Mouse (Mus musculus): ENCODE measurements around the gene Bicra. TPM values are rescaled to one million over a fixed set of nuclear protein-coding genes. Genes with fewer than 3 reads are reported as not detected.

The Bicra gene
- polyA plus RNA-seq, 1 experiment from 2014 or later = 10.3 TPM

DNA sequence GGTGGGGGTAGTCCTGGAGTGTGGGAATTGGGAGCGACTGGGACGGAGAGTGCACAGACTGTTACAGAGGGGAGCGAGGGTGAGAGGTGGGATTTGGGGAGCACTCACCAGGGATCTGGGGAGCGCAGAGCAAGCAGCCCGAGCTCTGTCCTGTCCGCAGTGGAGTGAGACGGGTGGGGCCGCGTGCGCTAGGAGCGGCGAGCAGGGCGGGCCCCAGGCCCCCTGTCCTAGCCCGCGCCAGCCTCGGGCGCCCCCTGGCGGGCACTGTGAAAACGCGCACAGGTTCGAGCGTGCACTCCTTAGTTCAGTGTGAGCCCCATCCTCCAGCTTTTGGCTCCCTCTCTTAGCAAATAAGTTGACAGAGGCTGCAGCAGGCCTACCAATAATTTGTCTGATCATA lies 80.4 kb downstream of the Bicra start, which contains the start of gene Ehd2:
Gene Ehd2 (minus strand): TSS at position 256 of the 400 bp plus-strand sequence.
- peak; percentile 78 for ATAC-seq (ENCODE audit: insufficient number of reproducible peaks, low FRiP score, low TSS enrichment, low read depth)
- under 1% methylated on average over 22 of the region's 22 CpGs for WGBS
- no peaks in the 10 kb centered on the region for H3K27me3 ChIP-seq
- peaks cover 18% of the 10 kb centered on the region for H3K36me3 ChIP-seq
- H3K9ac ChIP-seq = peak within 1 kb of the TSS; percentile 57
- H3K9me3 ChIP-seq (replicated peaks) = no peaks in the 10 kb centered on the region
- H3K4me3 ChIP-seq (replicated peaks) = peak within 1 kb of the TSS; percentile 58
- H3K4me1 ChIP-seq = peaks cover 41% of the 10 kb centered on the region
- peak within 1 kb of the TSS; percentile 71 for H3K27ac ChIP-seq (replicated peaks)
- H3K4me2 ChIP-seq (replicated peaks) = peak within 1 kb of the TSS; percentile 55

DNA sequence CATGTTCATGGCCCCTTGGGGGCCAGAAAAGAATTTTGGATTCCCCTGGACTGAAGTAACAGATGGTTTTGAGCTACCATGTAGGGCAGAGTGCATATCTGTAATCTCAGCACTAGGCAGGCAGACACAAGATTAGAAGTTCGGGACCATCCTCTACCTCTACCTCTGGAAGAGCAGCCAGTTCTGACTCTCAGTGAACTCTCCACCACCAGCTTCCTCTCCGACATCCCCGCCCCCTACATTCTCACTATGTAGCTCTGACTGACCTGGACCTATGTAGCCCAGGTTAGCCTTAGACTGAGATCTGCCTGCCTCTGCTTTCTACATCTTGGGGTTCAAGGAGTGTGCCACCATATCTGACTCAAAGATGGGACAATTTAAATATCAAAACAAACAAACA lies 81.2 kb downstream of the Bicra start:
- peak overlapping the region; percentile 58 for H3K4me3 ChIP-seq (replicated peaks)
- H3K36me3 ChIP-seq = peaks cover 10% of the 10 kb centered on the region
- H3K9me3 ChIP-seq (replicated peaks) = no peaks in the 10 kb centered on the region
- H3K4me2 ChIP-seq (replicated peaks) = peak overlapping the region; percentile 55
- H3K27me3 ChIP-seq = no peaks in the 10 kb centered on the region
- no peak for ATAC-seq (ENCODE audit: insufficient number of reproducible peaks, low FRiP score, low TSS enrichment, low read depth)
- H3K27ac ChIP-seq (replicated peaks) = 0 out of 2 replicates have a peak overlapping the region, but pooled peaks have one; percentile 17
- peaks cover 49% of the 10 kb centered on the region for H3K4me1 ChIP-seq
- H3K9ac ChIP-seq = no peak overlapping the region
- 75% methylated on average over 3 of the region's 3 CpGs for WGBS

DNA sequence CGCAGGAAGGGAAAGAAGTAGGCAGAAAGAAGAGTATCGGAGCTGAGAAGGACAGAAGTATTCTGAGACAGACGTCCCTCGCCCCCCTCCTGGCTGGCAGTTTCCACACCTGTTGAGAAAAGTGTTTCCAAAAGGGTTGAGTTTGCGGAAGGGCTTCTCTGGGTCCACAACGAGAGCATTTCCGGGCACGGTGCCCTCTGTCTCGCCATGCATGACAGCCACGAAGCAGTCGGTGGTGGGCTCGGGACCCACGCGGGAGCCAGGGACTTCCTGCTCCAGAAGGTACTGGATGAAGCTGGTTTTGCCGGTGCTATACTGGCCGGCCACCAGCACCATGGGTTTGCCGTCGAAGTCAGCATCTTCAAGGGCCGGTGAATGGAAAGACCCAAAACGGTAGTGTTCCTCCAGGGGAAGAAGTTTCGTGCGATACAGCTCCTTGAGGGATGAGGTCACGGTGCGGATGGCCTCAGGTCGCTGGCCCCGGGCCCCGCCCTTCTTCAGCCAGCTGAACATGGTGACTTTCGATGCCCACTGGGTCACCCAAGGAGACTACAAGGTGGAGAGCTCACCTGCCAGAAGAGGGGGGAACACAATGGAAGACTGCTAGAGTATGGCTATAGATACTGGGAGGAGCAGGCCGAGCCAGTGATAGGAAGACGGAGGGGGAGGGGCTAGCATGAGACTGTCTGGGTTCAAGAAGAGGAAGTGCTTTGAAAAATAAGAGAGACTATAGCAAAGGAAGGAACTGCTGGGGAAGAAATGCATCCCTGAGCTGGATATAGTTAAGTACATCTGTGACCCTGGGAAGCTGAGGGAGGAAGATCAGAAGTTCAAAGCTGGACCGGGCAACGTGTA lies 83.7 kb downstream of the Bicra start:
- H3K27me3 ChIP-seq = no peaks in the 10 kb centered on the region
- no peak overlapping the region; the same call in 1 of the 2 replicates for H3K4me3 ChIP-seq (replicated peaks)

DNA sequence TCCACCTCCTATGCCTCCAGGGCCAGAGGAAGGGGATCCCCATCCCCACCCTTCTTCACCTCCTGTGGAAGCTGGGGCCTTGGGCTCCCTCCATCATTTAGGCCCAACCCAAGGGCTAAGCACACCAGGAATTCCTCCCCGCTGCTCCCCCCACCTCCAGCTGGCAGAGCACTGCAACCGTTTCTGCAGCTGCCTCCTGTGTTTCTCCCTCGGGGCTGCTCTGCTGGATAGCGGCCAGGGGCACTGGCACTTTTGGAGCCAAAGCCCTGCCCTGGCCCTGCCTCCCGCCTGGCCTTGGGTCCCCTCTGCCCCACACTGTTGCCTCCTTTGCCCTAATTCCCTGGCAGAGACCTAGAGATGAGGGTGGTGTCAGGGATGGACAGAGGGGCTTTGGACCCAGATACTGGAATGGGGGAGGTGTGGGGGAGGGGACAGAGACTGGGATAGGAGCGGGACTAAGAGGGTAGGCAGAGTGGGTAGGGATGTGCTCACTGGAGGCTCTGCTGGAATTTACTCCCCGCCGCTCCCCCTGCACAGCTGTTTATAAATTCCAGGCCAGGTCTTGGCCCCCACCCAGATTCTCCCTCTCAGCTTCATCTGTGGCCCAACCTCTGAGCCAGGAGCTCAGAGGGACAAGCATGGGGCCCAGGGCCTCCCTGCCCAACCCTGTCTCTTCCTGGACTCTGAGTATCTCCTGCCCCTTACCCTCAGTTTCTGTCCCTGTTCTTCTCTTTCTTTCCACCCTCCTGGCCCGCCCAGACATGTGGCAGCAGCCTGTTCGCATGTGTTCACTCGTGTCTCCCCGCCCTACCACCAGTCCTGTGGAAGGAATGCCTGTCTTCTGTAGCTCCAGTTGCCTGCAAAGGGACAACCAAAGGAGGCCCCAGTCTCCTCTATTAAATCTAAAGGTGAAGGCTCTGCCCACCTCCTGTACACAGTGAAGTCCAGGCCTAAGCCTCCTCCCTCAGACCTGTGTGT lies 85.1 kb downstream of the Bicra start:
- peak overlapping the region; percentile 44 for H3K4me2 ChIP-seq (replicated peaks)
- H3K27me3 ChIP-seq = no peaks in the 10 kb centered on the region
- peak overlapping the region; percentile 95 for H3K27ac ChIP-seq (replicated peaks)
- H3K9me3 ChIP-seq (replicated peaks) = no peaks in the 10 kb centered on the region
- peaks cover 58% of the 10 kb centered on the region for H3K4me1 ChIP-seq
- no peak overlapping the region for H3K9ac ChIP-seq
- H3K36me3 ChIP-seq = peaks cover 34% of the 10 kb centered on the region
- ATAC-seq (ENCODE audit: insufficient number of reproducible peaks, low FRiP score, low TSS enrichment, low read depth) = peak; percentile 83
- H3K4me3 ChIP-seq (replicated peaks) = peak overlapping the region; percentile 16
- WGBS = 6% methylated on average over 12 of the region's 12 CpGs

More for the DNA sequence above, 83.7 kb downstream of the Bicra start:
- WGBS = 72% methylated on average over 32 of the region's 32 CpGs
- H3K27ac ChIP-seq (replicated peaks) = peak overlapping the region; percentile 95
- H3K9ac ChIP-seq = no peak overlapping the region; the same call in 1 of the 2 replicates
- H3K4me2 ChIP-seq (replicated peaks) = peak overlapping the region; percentile 31
- H3K36me3 ChIP-seq = peaks cover 21% of the 10 kb centered on the region
- no peaks in the 10 kb centered on the region for H3K9me3 ChIP-seq (replicated peaks)
- peaks cover 58% of the 10 kb centered on the region for H3K4me1 ChIP-seq
- ATAC-seq (ENCODE audit: insufficient number of reproducible peaks, low FRiP score, low TSS enrichment, low read depth) = no peak

DNA sequence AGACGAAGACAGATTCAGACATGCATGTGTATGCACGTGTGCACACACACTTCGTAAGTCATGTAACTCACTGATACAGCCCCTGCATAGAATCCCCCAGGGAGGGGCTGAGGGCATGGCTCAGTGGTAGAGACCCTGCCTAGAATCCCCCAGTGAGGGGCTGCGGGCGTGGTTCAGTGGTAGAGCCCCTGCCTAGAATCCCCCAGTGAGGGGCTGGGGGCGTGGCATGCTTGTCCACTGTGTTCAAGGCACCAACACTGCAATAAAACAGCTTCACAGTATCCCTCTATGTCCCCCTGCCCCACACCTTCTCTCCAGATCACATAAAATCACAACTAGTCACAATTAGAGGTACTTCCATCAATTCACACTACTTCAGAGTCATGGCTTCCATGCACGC lies 85.9 kb downstream of the Bicra start:
- peaks cover 58% of the 10 kb centered on the region for H3K4me1 ChIP-seq
- no peak overlapping the region for H3K4me3 ChIP-seq (replicated peaks)
- 71% methylated on average over 7 of the region's 7 CpGs for WGBS
- ATAC-seq (ENCODE audit: insufficient number of reproducible peaks, low FRiP score, low TSS enrichment, low read depth) = no peak; the same call in 1 of the 2 replicates
- peak overlapping the region; percentile 95 for H3K27ac ChIP-seq (replicated peaks)
- no peaks in the 10 kb centered on the region for H3K9me3 ChIP-seq (replicated peaks)
- H3K9ac ChIP-seq = no peak overlapping the region; the same call in 1 of the 2 replicates
- peaks cover 42% of the 10 kb centered on the region for H3K36me3 ChIP-seq
- H3K4me2 ChIP-seq (replicated peaks) = peak overlapping the region; percentile 44
- no peaks in the 10 kb centered on the region for H3K27me3 ChIP-seq

DNA sequence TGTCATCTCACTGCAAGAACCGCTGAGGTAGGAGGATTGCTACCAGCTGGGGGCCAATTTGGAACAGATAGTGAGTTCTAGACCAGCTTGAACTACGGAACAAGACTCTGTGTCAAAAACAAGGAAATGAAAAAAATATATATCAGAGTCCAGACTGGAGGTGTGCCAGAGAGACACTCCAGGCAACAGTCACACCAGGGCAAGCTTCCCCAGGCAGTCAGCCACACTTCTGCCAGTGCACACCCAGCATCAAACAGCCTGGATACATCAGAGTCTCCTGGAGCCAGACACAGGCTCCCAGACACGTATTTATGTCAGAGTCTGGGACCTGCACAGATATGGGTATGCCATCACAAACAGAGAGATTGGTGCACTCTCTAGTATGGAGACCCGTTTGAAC lies 86.5 kb downstream of the Bicra start:
- no peak for ATAC-seq (ENCODE audit: insufficient number of reproducible peaks, low FRiP score, low TSS enrichment, low read depth)
- no peaks in the 10 kb centered on the region for H3K27me3 ChIP-seq
- H3K27ac ChIP-seq (replicated peaks) = peak overlapping the region; percentile 95
- peaks cover 47% of the 10 kb centered on the region for H3K36me3 ChIP-seq
- H3K4me2 ChIP-seq (replicated peaks) = peak overlapping the region; percentile 2; the same call in 1 of the 2 replicates
- 43% methylated on average over 4 of the region's 4 CpGs for WGBS
- H3K4me1 ChIP-seq = peaks cover 55% of the 10 kb centered on the region
- H3K9ac ChIP-seq = no peak overlapping the region; the same call in 1 of the 2 replicates
- no peak overlapping the region for H3K4me3 ChIP-seq (replicated peaks)
- no peaks in the 10 kb centered on the region for H3K9me3 ChIP-seq (replicated peaks)

DNA sequence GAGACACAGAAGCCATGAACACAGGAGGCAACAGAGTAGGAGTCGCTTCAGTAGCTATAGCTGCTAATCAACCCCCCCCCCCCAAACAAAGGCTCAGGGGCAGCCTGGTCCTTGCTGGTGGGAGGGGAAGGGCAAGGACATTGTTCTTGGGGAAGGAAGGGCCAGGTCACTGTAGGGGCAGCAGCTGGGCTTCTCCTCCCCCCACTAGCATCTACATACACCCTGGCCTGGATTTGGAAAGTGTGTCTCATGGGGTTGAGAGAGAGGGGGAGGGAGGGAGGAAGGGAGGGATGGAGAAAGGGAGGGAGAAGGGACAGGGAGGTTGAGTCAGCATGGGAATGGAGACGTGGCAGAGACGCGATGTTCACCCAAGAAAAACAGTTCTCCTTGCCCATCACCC lies 87.0 kb downstream of the Bicra start:
- peak overlapping the region; percentile 95; the same call in 1 of the 2 replicates for H3K27ac ChIP-seq (replicated peaks)
- H3K36me3 ChIP-seq = peaks cover 51% of the 10 kb centered on the region
- H3K4me1 ChIP-seq = peaks cover 56% of the 10 kb centered on the region
- no peak overlapping the region for H3K4me3 ChIP-seq (replicated peaks)
- H3K4me2 ChIP-seq (replicated peaks) = no peak overlapping the region
- no peaks in the 10 kb centered on the region for H3K9me3 ChIP-seq (replicated peaks)
- no peaks in the 10 kb centered on the region for H3K27me3 ChIP-seq
- ATAC-seq (ENCODE audit: insufficient number of reproducible peaks, low FRiP score, low TSS enrichment, low read depth) = no peak
- H3K9ac ChIP-seq = no peak overlapping the region
- 42% methylated on average over 4 of the region's 4 CpGs for WGBS

DNA sequence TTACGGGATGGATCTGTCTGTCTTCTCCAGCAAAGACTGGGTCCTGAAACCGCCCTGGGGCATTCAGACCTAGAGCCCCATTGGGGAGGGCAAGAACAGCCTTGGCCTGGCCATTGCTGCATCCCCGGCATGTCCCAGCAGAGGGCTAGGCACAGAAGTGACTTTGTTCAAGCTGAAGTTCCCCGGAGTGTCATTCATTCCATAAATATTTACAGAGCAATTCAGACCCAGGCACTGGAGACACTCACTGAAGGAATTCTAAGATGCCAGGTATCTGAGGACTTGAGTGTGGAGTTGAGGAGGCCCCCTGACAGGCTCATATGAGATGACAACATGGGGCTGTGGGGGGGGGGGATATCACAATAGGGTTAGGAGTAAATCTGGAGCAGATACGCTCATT lies 91.6 kb downstream of the Bicra start:
- peaks cover 27% of the 10 kb centered on the region for H3K4me1 ChIP-seq
- peaks cover 89% of the 10 kb centered on the region for H3K36me3 ChIP-seq
- no peak overlapping the region for H3K4me3 ChIP-seq (replicated peaks)
- WGBS = 67% methylated on average over 5 of the region's 5 CpGs
- H3K27ac ChIP-seq (replicated peaks) = peak overlapping the region; percentile 71
- no peak overlapping the region for H3K9ac ChIP-seq
- no peaks in the 10 kb centered on the region for H3K9me3 ChIP-seq (replicated peaks)
- no peaks in the 10 kb centered on the region for H3K27me3 ChIP-seq
- no peak for ATAC-seq (ENCODE audit: insufficient number of reproducible peaks, low FRiP score, low TSS enrichment, low read depth)
- H3K4me2 ChIP-seq (replicated peaks) = no peak overlapping the region

DNA sequence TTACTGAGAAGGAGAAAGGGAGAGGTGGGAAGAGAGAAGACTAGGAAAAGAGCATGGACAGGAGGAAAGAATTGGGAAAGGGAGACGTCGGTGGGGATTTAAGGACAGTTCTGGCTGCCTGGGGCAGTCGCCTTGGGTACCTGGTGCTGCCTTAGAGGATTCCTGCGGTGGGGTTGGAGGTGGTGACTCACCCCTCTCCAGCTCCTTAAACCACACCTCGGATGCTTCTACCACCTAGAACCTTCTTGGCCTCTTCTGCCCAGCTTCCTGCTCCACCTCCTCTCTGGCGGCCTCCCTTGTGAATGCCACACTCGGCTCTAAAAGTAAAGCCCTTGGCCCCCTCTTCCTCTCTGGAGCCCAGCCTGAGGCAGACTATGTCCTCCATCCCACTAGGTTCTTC lies 92.2 kb downstream of the Bicra start:
- no peak overlapping the region for H3K4me3 ChIP-seq (replicated peaks)
- no peak for ATAC-seq (ENCODE audit: insufficient number of reproducible peaks, low FRiP score, low TSS enrichment, low read depth)
- 29% methylated on average over 7 of the region's 7 CpGs for WGBS

DNA sequence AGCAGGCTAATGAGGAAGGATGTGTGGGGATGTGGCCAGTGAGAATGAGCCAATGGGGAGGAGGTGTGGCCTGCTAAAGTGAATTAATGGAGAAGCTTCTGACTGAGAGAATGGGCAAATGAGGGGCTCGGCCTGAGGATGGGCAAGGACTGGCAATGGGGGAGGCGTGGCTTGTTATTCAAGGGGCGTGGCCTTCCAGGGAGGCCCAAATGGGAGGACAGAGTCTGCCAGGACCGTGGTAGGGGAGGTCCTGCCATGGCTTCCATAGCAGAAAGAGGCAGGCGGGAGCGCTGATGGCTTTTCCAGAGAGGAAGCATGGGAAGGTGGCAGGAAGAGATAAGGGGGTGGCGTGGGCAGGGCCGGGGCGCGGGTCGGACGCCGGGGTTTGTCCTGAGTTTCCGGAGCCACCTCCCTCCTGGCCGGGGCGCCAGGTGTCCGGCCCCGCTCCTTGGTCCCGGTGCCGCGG lies 92.7 kb downstream of the Bicra start:
- H3K4me1 ChIP-seq = peaks cover 21% of the 10 kb centered on the region
- H3K4me2 ChIP-seq (replicated peaks) = no peak overlapping the region
- WGBS = 30% methylated on average over 21 of the region's 21 CpGs
- 0 out of 2 replicates have a peak, but pooled peaks have one; percentile 27 for ATAC-seq (ENCODE audit: insufficient number of reproducible peaks, low FRiP score, low TSS enrichment, low read depth)
- H3K27me3 ChIP-seq = no peaks in the 10 kb centered on the region
- peak overlapping the region; percentile 71 for H3K27ac ChIP-seq (replicated peaks)
- H3K9me3 ChIP-seq (replicated peaks) = no peaks in the 10 kb centered on the region
- H3K36me3 ChIP-seq = peaks cover 94% of the 10 kb centered on the region
- H3K4me3 ChIP-seq (replicated peaks) = no peak overlapping the region
- no peak overlapping the region for H3K9ac ChIP-seq

More for the DNA sequence above, 92.2 kb downstream of the Bicra start:
- peak overlapping the region; percentile 71 for H3K27ac ChIP-seq (replicated peaks)
- no peak overlapping the region for H3K4me2 ChIP-seq (replicated peaks)
- H3K9ac ChIP-seq = no peak overlapping the region
- no peaks in the 10 kb centered on the region for H3K27me3 ChIP-seq
- no peaks in the 10 kb centered on the region for H3K9me3 ChIP-seq (replicated peaks)
- peaks cover 21% of the 10 kb centered on the region for H3K4me1 ChIP-seq
- peaks cover 93% of the 10 kb centered on the region for H3K36me3 ChIP-seq
